Comparison of ENCODE assay signal across 24 mouse cellular contexts in genomic region chr13:53267849-53268248, GRCm38 (mm10). TPM values are rescaled to one million over a fixed set of nuclear protein-coding genes. Genes with fewer than 3 reads are reported as not detected.
A peak's percentile ranks its signal among the peaks of the same experiment; 100 is the strongest.
DNase-seq lines count a peak whose midpoint lies in the region; ATAC-seq and TF ChIP-seq lines count a peak whose summit lies in the region.
"Had no signal": no experiment of that assay in that cellular context is flagged by ENCODE, and none has a peak within 500 bp of the region (broad histone marks: within the 10 kb centered on the region; RNA-seq: fewer than 3 reads in every experiment).

No protein-coding gene starts in this region.

- H3K4me1 ChIP-seq in heart, embryonic 10.5 days, result peaks cover 68% of the 10 kb centered on the region
- peaks cover 13% of the 10 kb centered on the region; the same call in 1 of the 2 replicates for H3K4me1 ChIP-seq in kidney, postnatal 0 days (replicated peaks; ENCODE audit: insufficient read depth, low read length)
- H3K4me1 ChIP-seq in intestine, embryonic 15.5 days (replicated peaks), result peaks cover 32% of the 10 kb centered on the region
- peaks cover 24% of the 10 kb centered on the region for H3K4me1 ChIP-seq in stomach, embryonic 16.5 days (ENCODE audit: control insufficient read depth, insufficient read depth, low read length)

- ATAC-seq in kidney, postnatal 0 days (replicated peaks; ENCODE audit: low FRiP score, low read depth), result no peak
- ATAC-seq in intestine, embryonic 15.5 days, result peak; percentile 84
- ATAC-seq in stomach, embryonic 16.5 days (ENCODE audit: insufficient read depth, low FRiP score), result peak; percentile 54; the same call in 1 of the 2 replicates
- ATAC-seq: activated CD4-positive, CD25-positive, alpha-beta regulatory T cell, adult 4 months had no signal

- no peak overlapping the region for H3K4me2 ChIP-seq in kidney, postnatal 0 days (ENCODE audit: low read length)
- H3K4me2 ChIP-seq in intestine, embryonic 15.5 days (replicated peaks), result no peak overlapping the region
- H3K4me2 ChIP-seq in stomach, embryonic 16.5 days (ENCODE audit: low read depth, low read length), result no peak overlapping the region
- H3K4me2 ChIP-seq: hindbrain, embryonic 13.5 days; midbrain, embryonic 12.5 days; neural tube, embryonic 15.5 days had no signal

- DNase-seq in heart, embryonic 10.5 days (ENCODE audit: low spot score), result no peak
- no peak for DNase-seq in heart, adult 18-20 months
- DNase-seq in kidney, postnatal 0 days (ENCODE audit: low spot score), result no peak
- no peak for DNase-seq in kidney, postnatal 10 days
- DNase-seq in gastrocnemius, adult 2 months, result no peak
- DNase-seq: adrenal gland, adult 8-10 months; cerebellum, adult 18-20 months; cerebellum, postnatal 14 days; gastrocnemius, postnatal 14 days; heart, adult 2 months; heart, postnatal 36 days; lung, postnatal 4 days; right cerebral cortex, adult 18-20 months; right cerebral cortex, postnatal 4 days; thymus, adult 2 months; thymus, postnatal 4 days had no signal

- no peaks in the 10 kb centered on the region for H3K36me3 ChIP-seq in heart, embryonic 10.5 days
- H3K36me3 ChIP-seq in kidney, postnatal 0 days (ENCODE audit: insufficient read depth, low read length), result no peaks in the 10 kb centered on the region
- no peaks in the 10 kb centered on the region for H3K36me3 ChIP-seq in intestine, embryonic 15.5 days
- H3K36me3 ChIP-seq in stomach, embryonic 16.5 days (ENCODE audit: control insufficient read depth, insufficient read depth, low read length), result no peaks in the 10 kb centered on the region
- H3K36me3 ChIP-seq: hindbrain, embryonic 13.5 days; midbrain, embryonic 12.5 days; neural tube, embryonic 15.5 days had no signal

- 56% methylated on average over 6 of the region's 6 CpGs for WGBS in heart, embryonic 10.5 days
- WGBS in kidney, postnatal 0 days, result 57% methylated on average over 6 of the region's 6 CpGs
- WGBS in intestine, embryonic 15.5 days, result 45% methylated on average over 6 of the region's 6 CpGs
- WGBS in stomach, embryonic 16.5 days, result 36% methylated on average over 6 of the region's 6 CpGs

- peak overlapping the region; percentile 39; the same call in 1 of the 2 replicates for H3K27ac ChIP-seq in heart, embryonic 10.5 days
- H3K27ac ChIP-seq in kidney, postnatal 0 days, result peak overlapping the region; percentile 13; the same call in 1 of the 2 replicates
- H3K27ac ChIP-seq in intestine, embryonic 15.5 days, result 0 out of 2 replicates have a peak overlapping the region, but pooled peaks have one; percentile 13
- H3K27ac ChIP-seq in stomach, embryonic 16.5 days (ENCODE audit: low read length), result no peak overlapping the region
- H3K27ac ChIP-seq in gastrocnemius, adult 2 months, result no peak overlapping the region
- H3K27ac ChIP-seq: heart, adult 2 months; hindbrain, embryonic 13.5 days; left cerebral cortex, adult 2 months; midbrain, embryonic 12.5 days had no signal

- intact Hi-C loops in gastrocnemius, adult 2 months (cut with DNase I), result no loop called here

- H3K27me3 ChIP-seq in heart, embryonic 10.5 days (ENCODE audit: insufficient read depth, poor library complexity, severe bottlenecking), result no peaks in the 10 kb centered on the region
- no peaks in the 10 kb centered on the region for H3K27me3 ChIP-seq in kidney, postnatal 0 days (ENCODE audit: insufficient read depth, low read length)
- no peaks in the 10 kb centered on the region for H3K27me3 ChIP-seq in intestine, embryonic 15.5 days (replicated peaks)
- H3K27me3 ChIP-seq in stomach, embryonic 16.5 days (ENCODE audit: control insufficient read depth, insufficient read depth, low read length), result no peaks in the 10 kb centered on the region
- H3K27me3 ChIP-seq: hindbrain, embryonic 13.5 days; midbrain, embryonic 12.5 days; neural tube, embryonic 15.5 days had no signal

- no peaks in the 10 kb centered on the region for H3K9me3 ChIP-seq in heart, embryonic 10.5 days
- no peaks in the 10 kb centered on the region for H3K9me3 ChIP-seq in kidney, postnatal 0 days (replicated peaks; ENCODE audit: low read length)
- no peaks in the 10 kb centered on the region for H3K9me3 ChIP-seq in intestine, embryonic 15.5 days
- H3K9me3 ChIP-seq in stomach, embryonic 16.5 days (replicated peaks; ENCODE audit: control insufficient read depth, low read length), result no peaks in the 10 kb centered on the region
- H3K9me3 ChIP-seq: hindbrain, embryonic 13.5 days; midbrain, embryonic 12.5 days; neural tube, embryonic 15.5 days had no signal

- no peak overlapping the region for H3K4me3 ChIP-seq in heart, embryonic 10.5 days
- H3K4me3 ChIP-seq in kidney, postnatal 0 days (replicated peaks; ENCODE audit: low read depth, low read length), result no peak overlapping the region
- no peak overlapping the region for H3K4me3 ChIP-seq in intestine, embryonic 15.5 days (replicated peaks)
- H3K4me3 ChIP-seq in stomach, embryonic 16.5 days (replicated peaks; ENCODE audit: low read length), result no peak overlapping the region
- H3K4me3 ChIP-seq in gastrocnemius, adult 2 months, result no peak overlapping the region
- H3K4me3 ChIP-seq: heart, adult 2 months; hindbrain, embryonic 13.5 days; left cerebral cortex, adult 2 months; midbrain, embryonic 12.5 days; neural tube, embryonic 15.5 days had no signal

- TF ChIP-seq CTCF in kidney, postnatal 0 days (IDR thresholded peaks at IDR 0.05; ENCODE audit: low read depth), result no peak
- TF ChIP-seq CTCF in gastrocnemius, adult 2 months (IDR thresholded peaks at IDR 0.05), result no peak

- H3K9ac ChIP-seq in kidney, postnatal 0 days (ENCODE audit: low read depth, low read length), result no peak overlapping the region
- H3K9ac ChIP-seq in intestine, embryonic 15.5 days, result no peak overlapping the region
- no peak overlapping the region for H3K9ac ChIP-seq in stomach, embryonic 16.5 days (ENCODE audit: low read length)
- H3K9ac ChIP-seq: hindbrain, embryonic 13.5 days; midbrain, embryonic 12.5 days; neural tube, embryonic 15.5 days had no signal

RNA-seq across cellular contexts. Expression of gene Ror2, which starts 18.1 kb away (rescaled TPM):
- polyA plus RNA-seq in heart, embryonic 10.5 days (2016; fragmentation: Nextera tagmentation; extraction: Ambion mirVana), result 25.8 and 27.8 TPM in 2 replicates
- 1 to 10 TPM; 1.0 to 1.4 TPM for total RNA-seq in heart, adult 18-20 months (2021)
- polyA plus RNA-seq in kidney, postnatal 0 days (2015; fragmentation: Nextera tagmentation; extraction: Ambion mirVana), result 6.3 and 7.4 TPM in 2 replicates
- polyA plus RNA-seq in intestine, embryonic 15.5 days (2015; fragmentation: Nextera tagmentation; extraction: Ambion mirVana), result 18.8 and 19.3 TPM in 2 replicates
- 12.0 and 13.5 TPM in 2 replicates for polyA plus RNA-seq in stomach, embryonic 16.5 days (2015; fragmentation: Nextera tagmentation; extraction: Ambion mirVana)
- under 1 TPM; 0.20 to 0.84 TPM for total RNA-seq in gastrocnemius, adult 2 months (2021)
- total RNA-seq: liver, adult 2 months had no signal
- polyA plus RNA-seq: activated CD4-positive, CD25-positive, alpha-beta regulatory T cell, adult 4 months had no signal

Comparison
In these comparisons a context has a peak if more than half of its experiments do, and no peak if none do; other contexts are left out.
1. H3K27ac ChIP-seq: peak in heart, embryonic 10.5 days (single experiment), kidney, postnatal 0 days (single experiment) and intestine, embryonic 15.5 days (single experiment); none in stomach, embryonic 16.5 days (single experiment) and gastrocnemius, adult 2 months (single experiment).